Mouse (Mus musculus): ENCODE data around the gene Dqx1. TPM values are rescaled to one million over a fixed set of nuclear protein-coding genes. Genes with fewer than 3 reads are reported as not detected.

Gene Dqx1
- polyA plus RNA-seq, 1 experiment = 0.15 TPM

DNA sequence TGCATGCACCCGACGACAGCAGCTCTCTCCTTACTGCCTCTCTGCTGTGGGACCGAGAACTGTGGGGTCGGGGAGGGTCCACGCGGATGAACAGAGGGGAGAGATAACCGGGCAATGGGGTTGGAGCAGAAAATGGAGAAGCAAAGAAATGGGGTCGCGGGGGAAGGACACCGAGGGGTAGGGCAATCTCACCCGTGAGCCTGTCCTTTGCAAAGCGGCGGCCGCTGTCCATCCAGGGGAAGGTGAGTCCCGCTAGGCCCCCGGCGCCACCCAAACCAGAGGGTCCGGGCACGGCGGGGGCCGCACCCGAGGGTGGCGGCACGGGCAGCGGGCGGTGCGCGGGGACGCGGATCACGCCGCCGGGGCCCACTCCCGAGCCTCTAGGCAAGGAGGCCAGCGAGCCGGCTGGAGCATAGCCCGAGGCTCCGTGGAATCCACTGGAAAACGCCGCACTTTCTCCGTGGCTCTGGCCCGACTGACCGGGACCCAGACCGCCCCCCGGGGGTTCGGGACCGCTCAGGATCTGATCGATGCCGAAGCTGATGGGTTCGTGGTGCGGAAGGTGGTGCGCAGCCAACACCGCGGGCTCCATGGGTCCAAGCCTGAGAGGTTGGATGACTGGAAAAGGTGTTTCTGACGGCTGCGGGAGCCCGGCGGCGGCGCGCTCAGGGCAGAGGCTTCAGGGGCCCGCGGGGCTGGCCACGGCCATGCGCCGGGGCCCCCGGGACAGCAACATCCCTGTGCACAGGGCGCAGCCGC lies 12.0 kb downstream of the Dqx1 start:
- Histone ChIP-seq H3ac (ENCODE audit: control insufficient read depth, insufficient read length, low read depth) (no peak overlapping the region), H3K79me2 (ENCODE audit: control insufficient read depth, insufficient read depth) (no peaks in the 10 kb centered on the region), H3K4me3 (ENCODE audit: insufficient read depth, poor library complexity, severe bottlenecking) (no peak overlapping the region), H3K27me3 (ENCODE audit: control insufficient read depth, insufficient read depth, insufficient read length) (peaks cover 68% of the 10 kb centered on the region), H3K36me3 (ENCODE audit: control insufficient read depth, insufficient read depth) (no peaks in the 10 kb centered on the region), H3K79me3 (ENCODE audit: low read depth) (no peaks in the 10 kb centered on the region)
- TF ChIP-seq MYOG (IDR thresholded peaks at IDR 0.05; ENCODE audit: control insufficient read depth, extremely low read depth, insufficient read length) (no peak), MYOD1 (IDR thresholded peaks at IDR 0.05; ENCODE audit: control insufficient read depth, insufficient read length, low read depth) (no peak), CEBPB (IDR thresholded peaks at IDR 0.05; ENCODE audit: low read depth) (no peak), MAX (IDR thresholded peaks at IDR 0.05) (no peak)

- TF ChIP-seq MAX (IDR thresholded peaks at IDR 0.05) (no peak), USF1 (IDR thresholded peaks at IDR 0.05; ENCODE audit: low read depth) (no peak), MYOD1 (IDR thresholded peaks at IDR 0.05; ENCODE audit: control insufficient read depth, insufficient read length, low read depth) (no peak), CEBPB (IDR thresholded peaks at IDR 0.05; ENCODE audit: low read depth) (no peak), CTCF (IDR thresholded peaks at IDR 0.05; ENCODE audit: control insufficient read depth, insufficient read depth, insufficient read length) (no peak), FOSL1 (IDR thresholded peaks at IDR 0.05; ENCODE audit: insufficient read depth, low read length, poor library complexity, severe bottlenecking) (no peak), MYOG (IDR thresholded peaks at IDR 0.05; ENCODE audit: control insufficient read depth, extremely low read depth, insufficient read length) (no peak)
- H3K27me3 ChIP-seq (ENCODE audit: control insufficient read depth, insufficient read depth, insufficient read length) = peaks cover 65% of the 10 kb centered on the region
- H3K79me2 ChIP-seq (ENCODE audit: control insufficient read depth, insufficient read depth) = no peaks in the 10 kb centered on the region
- no peak within 1 kb of the TSS for H3K4me3 ChIP-seq (ENCODE audit: insufficient read depth, poor library complexity, severe bottlenecking)
- H3K36me3 ChIP-seq (ENCODE audit: control insufficient read depth, insufficient read depth) = no peaks in the 10 kb centered on the region
- H3K79me3 ChIP-seq (ENCODE audit: low read depth) = no peaks in the 10 kb centered on the region
- no peak within 1 kb of the TSS for H3ac ChIP-seq (ENCODE audit: control insufficient read depth, insufficient read length, low read depth)
These were observed 12.4 kb downstream of the Dqx1 start, which contains the start of gene Tlx2 for GRCm38 (mm10) chr6:83070247-83070310. Gene Tlx2, minus strand, starts transcription at chr6:83070293.

DNA sequence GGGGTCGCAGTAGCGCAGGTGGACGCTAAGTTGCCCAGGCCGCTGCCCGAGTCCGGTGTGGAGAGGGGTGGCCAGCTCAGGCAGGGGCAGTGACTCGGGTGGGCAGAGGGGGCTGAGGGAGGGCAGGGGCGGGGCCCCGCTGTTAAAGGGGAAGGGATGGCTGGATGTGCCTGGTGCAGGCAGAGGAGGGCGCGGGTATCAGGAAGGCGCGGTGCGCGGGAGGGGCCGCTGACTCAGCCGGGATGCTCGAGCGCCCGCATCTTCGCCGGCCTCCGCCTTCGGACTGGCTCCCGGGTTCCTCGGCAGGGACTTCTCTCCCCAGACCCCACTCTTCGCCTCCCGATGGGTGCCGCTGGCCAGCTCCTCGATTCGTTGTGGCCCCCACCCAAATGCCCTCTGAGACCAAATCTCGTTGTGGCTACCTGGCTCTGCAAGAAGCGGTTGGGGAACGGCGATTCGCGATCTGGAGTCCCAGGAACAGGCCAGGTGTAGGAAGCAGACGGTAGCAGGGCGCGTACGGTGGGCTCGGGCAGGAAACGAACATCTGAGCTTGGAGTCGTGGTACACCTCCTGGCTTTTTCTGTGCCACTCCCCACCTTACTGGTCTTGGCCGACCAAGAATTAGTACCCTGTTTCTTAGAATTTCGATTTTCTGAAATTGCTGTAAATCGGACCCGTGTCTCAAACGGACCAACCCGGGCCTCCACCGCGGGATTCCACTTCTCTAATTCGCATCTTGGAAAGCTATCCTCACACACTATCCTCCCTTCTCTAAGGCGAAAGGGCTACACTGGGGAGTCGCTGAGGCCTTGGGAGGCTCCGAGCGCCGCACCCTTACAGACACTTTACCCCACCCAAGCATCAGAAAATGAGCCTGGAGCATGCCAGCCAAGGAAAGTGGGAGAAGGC lies 12.9 kb downstream of the Dqx1 start:
- TF ChIP-seq USF1 (IDR thresholded peaks at IDR 0.05; ENCODE audit: low read depth) (no peak), CEBPB (IDR thresholded peaks at IDR 0.05; ENCODE audit: low read depth) (no peak), MYOD1 (IDR thresholded peaks at IDR 0.05; ENCODE audit: control insufficient read depth, insufficient read length, low read depth) (no peak), MYOG (IDR thresholded peaks at IDR 0.05; ENCODE audit: control insufficient read depth, extremely low read depth, insufficient read length) (no peak), CTCF (IDR thresholded peaks at IDR 0.05; ENCODE audit: control insufficient read depth, insufficient read depth, insufficient read length) (no peak), FOSL1 (IDR thresholded peaks at IDR 0.05; ENCODE audit: insufficient read depth, low read length, poor library complexity, severe bottlenecking) (no peak), MAX (IDR thresholded peaks at IDR 0.05) (no peak)
- H3K4me3 ChIP-seq (ENCODE audit: insufficient read depth, poor library complexity, severe bottlenecking) = no peak overlapping the region
- no peaks in the 10 kb centered on the region for H3K36me3 ChIP-seq (ENCODE audit: control insufficient read depth, insufficient read depth)
- no peaks in the 10 kb centered on the region for H3K79me2 ChIP-seq (ENCODE audit: control insufficient read depth, insufficient read depth)
- H3K27me3 ChIP-seq (ENCODE audit: control insufficient read depth, insufficient read depth, insufficient read length) = peaks cover 65% of the 10 kb centered on the region
- H3K79me3 ChIP-seq (ENCODE audit: low read depth) = no peaks in the 10 kb centered on the region
- H3ac ChIP-seq (ENCODE audit: control insufficient read depth, insufficient read length, low read depth) = no peak overlapping the region

DNA sequence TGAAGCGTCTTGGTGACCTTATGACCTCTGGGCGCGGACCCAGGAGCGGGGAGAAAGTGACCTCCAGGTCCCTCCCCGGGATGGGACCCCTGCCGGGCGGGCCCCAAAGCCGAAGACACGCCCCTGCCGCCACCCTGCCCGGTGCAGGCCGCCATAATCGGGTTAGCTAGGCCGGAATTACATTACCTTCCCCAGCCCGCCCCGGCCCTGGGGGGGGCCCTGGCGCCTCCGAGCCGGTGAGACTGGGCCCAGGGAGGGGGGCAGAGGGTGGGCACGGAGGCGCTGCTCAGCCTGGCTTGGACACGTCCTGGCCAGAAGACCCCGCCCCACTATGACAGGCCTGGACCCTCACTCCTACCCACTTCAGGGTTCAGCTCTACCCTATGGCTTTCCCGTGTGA lies 13.6 kb downstream of the Dqx1 start:
- H3K27me3 ChIP-seq (ENCODE audit: control insufficient read depth, insufficient read depth, insufficient read length) = peaks cover 62% of the 10 kb centered on the region
- no peak overlapping the region for H3K4me3 ChIP-seq (ENCODE audit: insufficient read depth, poor library complexity, severe bottlenecking)
- TF ChIP-seq CTCF (IDR thresholded peaks at IDR 0.05; ENCODE audit: control insufficient read depth, insufficient read depth, insufficient read length) = no peak
- no peak for TF ChIP-seq MYOG (IDR thresholded peaks at IDR 0.05; ENCODE audit: control insufficient read depth, extremely low read depth, insufficient read length)
- TF ChIP-seq CEBPB (IDR thresholded peaks at IDR 0.05; ENCODE audit: low read depth) = no peak
- TF ChIP-seq FOSL1 (IDR thresholded peaks at IDR 0.05; ENCODE audit: insufficient read depth, low read length, poor library complexity, severe bottlenecking) = no peak
- no peak for TF ChIP-seq MAX (IDR thresholded peaks at IDR 0.05)
- TF ChIP-seq MYOD1 (IDR thresholded peaks at IDR 0.05; ENCODE audit: control insufficient read depth, insufficient read length, low read depth) = no peak
- no peak for TF ChIP-seq USF1 (IDR thresholded peaks at IDR 0.05; ENCODE audit: low read depth)

GRCm38 (mm10) chr6:83074979-83075378 lies 17.3 kb downstream of the Dqx1 start:
- no peak overlapping the region for H3ac ChIP-seq (ENCODE audit: control insufficient read depth, insufficient read length, low read depth)
- H3K27me3 ChIP-seq (ENCODE audit: control insufficient read depth, insufficient read depth, insufficient read length) = peaks cover 30% of the 10 kb centered on the region
- TF ChIP-seq MAX (IDR thresholded peaks at IDR 0.05) = no peak
- no peak for TF ChIP-seq CTCF (IDR thresholded peaks at IDR 0.05; ENCODE audit: control insufficient read depth, insufficient read depth, insufficient read length)
- TF ChIP-seq MYOG (IDR thresholded peaks at IDR 0.05; ENCODE audit: control insufficient read depth, extremely low read depth, insufficient read length) = no peak
- TF ChIP-seq CEBPB (IDR thresholded peaks at IDR 0.05; ENCODE audit: low read depth) = no peak
- TF ChIP-seq USF1 (IDR thresholded peaks at IDR 0.05; ENCODE audit: low read depth) = no peak
- TF ChIP-seq MYOD1 (IDR thresholded peaks at IDR 0.05; ENCODE audit: control insufficient read depth, insufficient read length, low read depth) = no peak
- TF ChIP-seq FOSL1 (IDR thresholded peaks at IDR 0.05; ENCODE audit: insufficient read depth, low read length, poor library complexity, severe bottlenecking) = no peak
- peaks cover 6% of the 10 kb centered on the region for H3K79me3 ChIP-seq (ENCODE audit: low read depth)
- H3K36me3 ChIP-seq (ENCODE audit: control insufficient read depth, insufficient read depth) = peaks cover 8% of the 10 kb centered on the region
- no peak overlapping the region for H3K4me3 ChIP-seq (ENCODE audit: insufficient read depth, poor library complexity, severe bottlenecking)
- H3K79me2 ChIP-seq (ENCODE audit: control insufficient read depth, insufficient read depth) = peaks cover 14% of the 10 kb centered on the region

More for the DNA sequence above, 13.6 kb downstream of the Dqx1 start:
- Histone ChIP-seq H3K79me2 (ENCODE audit: control insufficient read depth, insufficient read depth) (no peaks in the 10 kb centered on the region), H3ac (ENCODE audit: control insufficient read depth, insufficient read length, low read depth) (no peak overlapping the region), H3K79me3 (ENCODE audit: low read depth) (no peaks in the 10 kb centered on the region), H3K36me3 (ENCODE audit: control insufficient read depth, insufficient read depth) (no peaks in the 10 kb centered on the region)

Data from C2C12 (cell line).